Comparison of ENCODE assay signal across 13 mouse cellular contexts in genomic region chr12:70422322-70423118, GRCm38 (mm10). TPM values are rescaled to one million over a fixed set of nuclear protein-coding genes. Genes with fewer than 3 reads are reported as not detected.
DNase-seq lines count a peak whose midpoint lies in the region; ATAC-seq and TF ChIP-seq lines count a peak whose summit lies in the region.
"Had no signal": no experiment of that assay in that cellular context is flagged by ENCODE, and none has a peak within 500 bp of the region (broad histone marks: within the 10 kb centered on the region; RNA-seq: fewer than 3 reads in every experiment).

No protein-coding gene starts in this region.

- no peaks in the 10 kb centered on the region for H3K36me3 ChIP-seq in forebrain, embryonic 11.5 days (ENCODE audit: control insufficient read depth, insufficient read depth, low read length)
- H3K36me3 ChIP-seq in forebrain, embryonic 14.5 days (ENCODE audit: control insufficient read depth, insufficient read depth, low read length), result no peaks in the 10 kb centered on the region
- H3K36me3 ChIP-seq in hindbrain, embryonic 11.5 days (ENCODE audit: control insufficient read depth, insufficient read depth, low read length), result no peaks in the 10 kb centered on the region
- no peaks in the 10 kb centered on the region for H3K36me3 ChIP-seq in midbrain, postnatal 0 days (ENCODE audit: insufficient read depth, low read length)
- H3K36me3 ChIP-seq in intestine, embryonic 16.5 days (ENCODE audit: control insufficient read depth, insufficient read depth, low read length), result no peaks in the 10 kb centered on the region

- 62% methylated on average over 9 of the region's 9 CpGs for WGBS in forebrain, embryonic 11.5 days
- 60% methylated on average over 9 of the region's 9 CpGs for WGBS in forebrain, embryonic 14.5 days
- 42% methylated on average over 9 of the region's 9 CpGs for WGBS in hindbrain, embryonic 11.5 days
- 43% methylated on average over 9 of the region's 9 CpGs for WGBS in midbrain, postnatal 0 days
- 69% methylated on average over 9 of the region's 9 CpGs for WGBS in intestine, embryonic 16.5 days

- H3K27me3 ChIP-seq in forebrain, embryonic 11.5 days (ENCODE audit: control insufficient read depth, insufficient read depth, low read length), result no peaks in the 10 kb centered on the region
- H3K27me3 ChIP-seq in forebrain, embryonic 14.5 days (replicated peaks; ENCODE audit: control insufficient read depth, insufficient read depth, low read length), result no peaks in the 10 kb centered on the region
- no peaks in the 10 kb centered on the region for H3K27me3 ChIP-seq in hindbrain, embryonic 11.5 days (ENCODE audit: control insufficient read depth, insufficient read depth, low read length)
- no peaks in the 10 kb centered on the region for H3K27me3 ChIP-seq in midbrain, postnatal 0 days (ENCODE audit: insufficient read depth, low read length)
- no peaks in the 10 kb centered on the region for H3K27me3 ChIP-seq in intestine, embryonic 16.5 days (replicated peaks; ENCODE audit: control insufficient read depth, insufficient read depth, low read length)

- DNase-seq in forebrain, embryonic 11.5 days (ENCODE audit: low spot score), result peak; percentile 54
- no peak for DNase-seq in forebrain, embryonic 14.5 days (ENCODE audit: low spot score)
- DNase-seq in brain, embryonic 14.5 days (ENCODE audit: low read depth), result peak; percentile 66
- DNase-seq in hindbrain, embryonic 11.5 days (ENCODE audit: low spot score), result peak; percentile 75
- peak; percentile 30 for DNase-seq in midbrain, postnatal 0 days (ENCODE audit: low spot score)
- DNase-seq in MN1 (ENCODE audit: low spot score), result no peak
- DNase-seq in kidney, postnatal 25 days, result no peak
- DNase-seq: cerebellum, adult 11 months; heart, adult 18-20 months; heart, postnatal 10 days; kidney, adult 11 months; right cerebral cortex, postnatal 25 days had no signal

- ATAC-seq in forebrain, embryonic 11.5 days (replicated peaks; ENCODE audit: low FRiP score), result peak; percentile 85
- ATAC-seq in forebrain, embryonic 14.5 days, result no peak
- ATAC-seq in hindbrain, embryonic 11.5 days (ENCODE audit: low FRiP score), result peak; percentile 94
- no peak for ATAC-seq in midbrain, postnatal 0 days (ENCODE audit: low FRiP score)
- no peak for ATAC-seq in intestine, embryonic 16.5 days

- H3K4me1 ChIP-seq in forebrain, embryonic 11.5 days (replicated peaks; ENCODE audit: control insufficient read depth, insufficient read depth, low read length), result no peaks in the 10 kb centered on the region
- H3K4me1 ChIP-seq in forebrain, embryonic 14.5 days (ENCODE audit: control insufficient read depth, insufficient read depth, low read length), result 0 out of 2 replicates have a peak, but pooled peaks cover 5% of the 10 kb centered on the region
- no peaks in the 10 kb centered on the region for H3K4me1 ChIP-seq in hindbrain, embryonic 11.5 days (replicated peaks; ENCODE audit: control insufficient read depth, insufficient read depth, low read length)
- no peaks in the 10 kb centered on the region for H3K4me1 ChIP-seq in midbrain, postnatal 0 days (ENCODE audit: insufficient read depth, low read length)
- H3K4me1 ChIP-seq in intestine, embryonic 16.5 days (ENCODE audit: control insufficient read depth, insufficient read depth, low read length), result 0 out of 2 replicates have a peak, but pooled peaks cover 2% of the 10 kb centered on the region

- H3K4me2 ChIP-seq in forebrain, embryonic 11.5 days (ENCODE audit: low read depth, low read length, severe bottlenecking), result no peak overlapping the region
- H3K4me2 ChIP-seq in forebrain, embryonic 14.5 days (ENCODE audit: low read length), result no peak overlapping the region
- no peak overlapping the region for H3K4me2 ChIP-seq in hindbrain, embryonic 11.5 days (replicated peaks; ENCODE audit: low read depth, low read length)
- no peak overlapping the region for H3K4me2 ChIP-seq in midbrain, postnatal 0 days (ENCODE audit: low read depth, low read length, poor library complexity, severe bottlenecking)
- H3K4me2 ChIP-seq in intestine, embryonic 16.5 days (ENCODE audit: low read depth, low read length), result no peak overlapping the region

- TF ChIP-seq CTCF in brain, embryonic 14.5 days (IDR thresholded peaks at IDR 0.05; ENCODE audit: borderline replicate concordance, extremely low read depth, insufficient read depth, insufficient read length), result no peak
- no peak for TF ChIP-seq CTCF in midbrain, postnatal 0 days (IDR thresholded peaks at IDR 0.05)

- H3K9me3 ChIP-seq in forebrain, embryonic 11.5 days (ENCODE audit: control insufficient read depth, low read length), result no peaks in the 10 kb centered on the region
- H3K9me3 ChIP-seq in forebrain, embryonic 14.5 days (replicated peaks; ENCODE audit: control insufficient read depth, low read length), result no peaks in the 10 kb centered on the region
- H3K9me3 ChIP-seq in hindbrain, embryonic 11.5 days (ENCODE audit: control insufficient read depth, low read length), result no peaks in the 10 kb centered on the region
- no peaks in the 10 kb centered on the region for H3K9me3 ChIP-seq in midbrain, postnatal 0 days (ENCODE audit: low read length)
- no peaks in the 10 kb centered on the region for H3K9me3 ChIP-seq in intestine, embryonic 16.5 days (ENCODE audit: control insufficient read depth, low read length)

- no peak overlapping the region for H3K9ac ChIP-seq in forebrain, embryonic 11.5 days (ENCODE audit: low read length)
- no peak overlapping the region for H3K9ac ChIP-seq in forebrain, embryonic 14.5 days (ENCODE audit: low read length)
- no peak overlapping the region for H3K9ac ChIP-seq in hindbrain, embryonic 11.5 days (ENCODE audit: low read depth, low read length)
- no peak overlapping the region for H3K9ac ChIP-seq in midbrain, postnatal 0 days (replicated peaks; ENCODE audit: low read length, poor library complexity, severe bottlenecking)
- H3K9ac ChIP-seq in intestine, embryonic 16.5 days (ENCODE audit: low read depth, low read length), result no peak overlapping the region

- no peak for TF ChIP-seq POLR2A in brain, embryonic 14.5 days (IDR thresholded peaks at IDR 0.05; ENCODE audit: borderline replicate concordance, extremely low read depth, insufficient read depth, insufficient read length, poor library complexity, severe bottlenecking)

- no peak overlapping the region for H3K4me3 ChIP-seq in forebrain, embryonic 11.5 days (ENCODE audit: low read depth, low read length)
- H3K4me3 ChIP-seq in forebrain, embryonic 14.5 days (ENCODE audit: low read depth, low read length), result no peak overlapping the region
- no peak overlapping the region for H3K4me3 ChIP-seq in hindbrain, embryonic 11.5 days (ENCODE audit: low read depth, low read length)
- no peak overlapping the region for H3K4me3 ChIP-seq in midbrain, postnatal 0 days (ENCODE audit: low read depth, low read length)
- no peak overlapping the region for H3K4me3 ChIP-seq in intestine, embryonic 16.5 days (ENCODE audit: low read length)

- H3K27ac ChIP-seq in forebrain, embryonic 11.5 days (ENCODE audit: low read depth, low read length), result peak overlapping the region; percentile 28; the same call in 1 of the 2 replicates
- no peak overlapping the region for H3K27ac ChIP-seq in forebrain, embryonic 14.5 days (ENCODE audit: low read depth, low read length)
- peak overlapping the region; percentile 65 for H3K27ac ChIP-seq in hindbrain, embryonic 11.5 days (ENCODE audit: low read depth, low read length)
- no peak overlapping the region for H3K27ac ChIP-seq in midbrain, postnatal 0 days (ENCODE audit: low read depth, low read length)
- H3K27ac ChIP-seq in intestine, embryonic 16.5 days (ENCODE audit: low read length), result no peak overlapping the region

RNA-seq across cellular contexts. Expression of gene Tmx1, which starts 30.4 kb away (rescaled TPM):
- polyA plus RNA-seq in forebrain, embryonic 11.5 days (2014; fragmentation: Nextera tagmentation; extraction: Ambion mirVana), result 108 and 124 TPM in 2 replicates
- polyA plus RNA-seq in forebrain, embryonic 14.5 days (2014; fragmentation: Nextera tagmentation; extraction: Ambion mirVana), result 87.5 and 93.9 TPM in 2 replicates
- polyA plus RNA-seq in brain, embryonic 14.5 days (2012; rRNA removed), result 46.3 and 54.3 TPM in 2 replicates
- polyA plus RNA-seq in hindbrain, embryonic 11.5 days (2014; fragmentation: Nextera tagmentation; extraction: Ambion mirVana), result 104 and 133 TPM in 2 replicates
- total RNA-seq in midbrain, postnatal 0 days (2014; rRNA removed), result 73.8 and 100 TPM in 2 replicates
- 135 and 139 TPM in 2 replicates for polyA plus RNA-seq in midbrain, postnatal 0 days (2015; fragmentation: Nextera tagmentation; extraction: Ambion mirVana)
- 97.1 and 102 TPM in 2 replicates for polyA plus RNA-seq in intestine, embryonic 16.5 days (2015; fragmentation: Nextera tagmentation; extraction: Ambion mirVana)

Comparison
In these comparisons a context has a peak if more than half of its experiments do, and no peak if none do; other contexts are left out.
1. ATAC-seq: peak in forebrain, embryonic 11.5 days (single experiment) and hindbrain, embryonic 11.5 days (single experiment); none in forebrain, embryonic 14.5 days (single experiment), midbrain, postnatal 0 days (single experiment) and intestine, embryonic 16.5 days (single experiment).
2. DNase-seq: peak in forebrain, embryonic 11.5 days (single experiment), brain, embryonic 14.5 days (single experiment), hindbrain, embryonic 11.5 days (single experiment) and midbrain, postnatal 0 days (single experiment); none in forebrain, embryonic 14.5 days (single experiment), MN1 (single experiment) and kidney, postnatal 25 days (0 of 2).
3. H3K27ac ChIP-seq: peak in forebrain, embryonic 11.5 days (single experiment) and hindbrain, embryonic 11.5 days (single experiment); none in forebrain, embryonic 14.5 days (single experiment), midbrain, postnatal 0 days (single experiment) and intestine, embryonic 16.5 days (single experiment).